Mouse (Mus musculus): Measurements from ENCODE around the gene Kcnk5.

DNA sequence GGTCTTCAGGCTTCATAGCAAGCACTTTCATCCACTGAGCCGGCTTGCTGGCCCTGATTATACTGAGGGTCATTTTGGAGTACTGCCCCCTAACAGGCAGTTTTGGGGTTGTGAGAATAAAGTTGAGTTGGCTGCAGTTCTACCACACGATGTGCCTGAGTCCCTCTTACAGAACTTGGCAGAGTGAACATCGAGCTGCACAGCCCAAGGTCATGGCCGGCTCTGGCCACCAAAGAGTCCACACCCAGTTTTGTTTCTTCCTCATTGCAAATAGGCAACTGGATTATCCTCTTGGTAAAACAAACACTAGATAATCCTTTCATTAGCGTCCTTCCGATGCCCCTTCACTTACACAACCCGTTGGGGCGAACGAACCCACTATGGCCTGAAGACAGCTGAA lies 3.8 kb upstream of the Kcnk5 start:
- no peak for TF ChIP-seq GATA1 (IDR thresholded peaks at IDR 0.05; ENCODE audit: borderline replicate concordance, low read length)
- TF ChIP-seq FLI1 (IDR thresholded peaks at IDR 0.05; ENCODE audit: low read length): no peak
